Comparison of ENCODE assay signal across 8 mouse cellular contexts in genomic region chr1:121447216-121447615, GRCm38 (mm10).
"Had no signal": no experiment of that assay in that cellular context is flagged by ENCODE, and none has a peak within 500 bp of the region (broad histone marks: within the 10 kb centered on the region; RNA-seq: fewer than 3 reads in every experiment).

No protein-coding gene starts in this region.

- DNase-seq: lung, adult 18-20 months; lung, embryonic 14.5 days; lung, postnatal 10 days; lung, postnatal 4 days; midbrain, embryonic 14.5 days; thymus, adult 18-20 months; thymus, postnatal 14 days; thymus, postnatal 4 days had no signal
